Mouse (Mus musculus): ENCODE measurements around the gene Rev1. TPM values are rescaled to one million over a fixed set of nuclear protein-coding genes. Genes with fewer than 3 reads are reported as not detected.
"Not testable (repeated sequence)": the region's sequence is repeated elsewhere in the genome, so short reads cannot be mapped to it uniquely, and the experiment has no call there.

Rev1 gene
- polyA plus RNA-seq, 1 experiment from 2014 or later: 32.3 TPM

DNA sequence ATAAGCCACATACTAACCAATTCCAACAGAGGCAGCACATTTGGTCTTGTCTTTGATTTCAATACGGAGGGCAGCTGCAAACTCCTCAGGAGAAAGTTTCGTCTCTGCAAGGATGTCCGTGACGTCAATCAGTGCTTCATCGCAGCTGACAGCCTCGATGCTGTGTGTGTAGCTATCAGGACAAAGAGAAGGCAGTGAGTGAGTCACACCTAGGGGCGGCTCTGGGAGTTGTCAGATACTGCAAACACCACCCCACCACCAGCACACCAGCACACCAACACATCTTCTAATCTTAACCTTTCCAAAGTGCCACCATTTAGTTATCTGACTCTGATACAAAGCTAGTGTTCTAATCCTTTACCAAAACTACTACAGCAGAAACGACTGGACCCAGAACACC is 58.3 kb downstream of the Rev1 start:
- H3K4me2 ChIP-seq: no peak overlapping the region
- no peak overlapping the region for H3K4me3 ChIP-seq (ENCODE audit: low read depth, low read length)
- H3K27me3 ChIP-seq (ENCODE audit: insufficient read depth, low read length): no peaks in the 10 kb centered on the region
- no peak for TF ChIP-seq CTCF (IDR thresholded peaks at IDR 0.05; ENCODE audit: low read depth)
- peaks cover 67% of the 10 kb centered on the region for H3K36me3 ChIP-seq (ENCODE audit: insufficient read depth)
- ATAC-seq (ENCODE audit: insufficient read depth) (no peak), DNase-seq (no peak)
- no peaks in the 10 kb centered on the region for H3K9me3 ChIP-seq (ENCODE audit: low read depth, low read length)
- no peak overlapping the region for H3K27ac ChIP-seq (ENCODE audit: low read depth)
- no peaks in the 10 kb centered on the region for H3K4me1 ChIP-seq (ENCODE audit: insufficient read depth)
- no peak overlapping the region for H3K9ac ChIP-seq
- WGBS: 68% methylated on average over 8 of the region's 8 CpGs

DNA sequence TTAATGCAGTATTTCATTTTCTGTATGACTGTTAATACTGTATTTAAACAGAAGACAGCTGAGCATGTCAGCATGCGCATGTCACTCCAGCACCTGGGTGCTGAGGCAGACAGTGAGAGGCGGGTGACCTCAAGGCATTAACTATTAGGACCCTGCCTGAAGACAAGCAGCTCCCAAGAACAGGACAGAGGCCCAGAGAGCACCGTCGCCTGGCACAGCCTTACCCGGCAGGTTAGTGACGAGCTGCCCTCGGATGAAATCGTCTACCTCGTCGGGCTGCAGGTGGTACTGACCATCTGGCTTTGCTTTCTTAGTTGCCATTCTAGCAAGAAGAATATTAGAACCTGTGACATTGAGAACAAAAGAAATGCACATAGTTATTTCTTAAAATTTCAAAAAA is 62.3 kb downstream of the Rev1 start:
- H3K27me3 ChIP-seq (ENCODE audit: insufficient read depth, low read length): no peaks in the 10 kb centered on the region
- DNase-seq (no peak), ATAC-seq (ENCODE audit: insufficient read depth) (no peak)
- no peak overlapping the region for H3K9ac ChIP-seq
- H3K4me3 ChIP-seq (ENCODE audit: low read depth, low read length): no peak overlapping the region
- no peaks in the 10 kb centered on the region for H3K9me3 ChIP-seq (ENCODE audit: low read depth, low read length)
- H3K4me2 ChIP-seq: no peak overlapping the region
- H3K36me3 ChIP-seq (ENCODE audit: insufficient read depth): peaks cover 68% of the 10 kb centered on the region
- no peak for TF ChIP-seq CTCF (IDR thresholded peaks at IDR 0.05; ENCODE audit: low read depth)
- WGBS: 92% methylated on average over 10 of the region's 10 CpGs
- no peak overlapping the region for H3K27ac ChIP-seq (ENCODE audit: low read depth)
- H3K4me1 ChIP-seq (ENCODE audit: insufficient read depth): no peaks in the 10 kb centered on the region

DNA sequence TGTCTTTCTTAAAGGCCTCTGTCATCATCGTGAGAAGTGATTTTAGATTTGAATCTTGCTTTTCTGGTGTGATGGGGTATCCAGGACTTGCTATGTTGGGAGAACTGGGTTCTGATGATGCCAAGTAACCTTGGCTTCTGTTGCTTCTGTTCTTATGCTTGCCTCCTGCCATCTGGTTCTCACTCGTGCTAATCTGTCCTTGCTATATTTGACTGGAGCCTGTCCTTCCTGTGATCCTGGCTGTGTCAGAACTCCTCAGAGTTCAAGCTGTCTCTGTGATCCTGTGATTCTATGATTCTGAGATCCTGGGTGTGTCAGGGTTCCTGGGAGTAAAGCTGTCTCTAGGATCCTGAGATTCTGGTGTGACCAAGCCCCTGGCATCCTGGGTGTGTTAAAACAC is 67.4 kb downstream of the Rev1 start:
- not testable (repeated sequence) for DNase-seq; H3K27ac ChIP-seq (ENCODE audit: low read depth); H3K27me3 ChIP-seq (ENCODE audit: insufficient read depth, low read length); H3K9me3 ChIP-seq (ENCODE audit: low read depth, low read length); ATAC-seq (ENCODE audit: insufficient read depth); H3K4me3 ChIP-seq (ENCODE audit: low read depth, low read length); H3K4me1 ChIP-seq (ENCODE audit: insufficient read depth); H3K4me2 ChIP-seq; H3K9ac ChIP-seq
- WGBS: 84% methylated on average over 2 of the region's 2 CpGs
- peaks cover 67% of the 10 kb centered on the region for H3K36me3 ChIP-seq (ENCODE audit: insufficient read depth)

DNA sequence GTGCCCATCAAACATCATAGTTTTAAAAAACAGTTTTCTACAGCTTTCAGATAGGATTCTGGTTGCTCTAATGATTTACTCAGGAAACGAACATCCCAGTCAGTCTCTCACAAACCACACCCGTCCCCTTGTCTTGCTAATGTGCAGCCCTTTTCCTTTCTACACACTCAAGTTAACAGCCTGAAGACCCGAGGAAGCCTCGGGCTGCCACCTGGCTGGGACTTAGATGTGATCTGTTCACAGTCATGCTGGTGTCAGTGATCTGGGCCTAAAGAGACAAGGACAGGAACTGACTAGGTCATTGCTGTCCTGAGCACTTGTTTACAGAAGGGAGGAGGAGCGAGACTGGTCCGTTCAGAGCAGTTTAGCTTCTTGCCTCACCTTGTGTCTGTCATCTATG is 71.2 kb downstream of the Rev1 start:
- TF ChIP-seq CTCF (IDR thresholded peaks at IDR 0.05; ENCODE audit: low read depth): no peak
- DNase-seq (no peak), ATAC-seq (ENCODE audit: insufficient read depth) (no peak)
- Histone ChIP-seq H3K9me3 (ENCODE audit: low read depth, low read length) (no peaks in the 10 kb centered on the region), H3K27ac (ENCODE audit: low read depth) (no peak overlapping the region), H3K4me1 (ENCODE audit: insufficient read depth) (no peaks in the 10 kb centered on the region), H3K36me3 (ENCODE audit: insufficient read depth) (peaks cover 76% of the 10 kb centered on the region), H3K9ac (no peak overlapping the region), H3K27me3 (ENCODE audit: insufficient read depth, low read length) (no peaks in the 10 kb centered on the region), H3K4me3 (ENCODE audit: low read depth, low read length) (no peak overlapping the region), H3K4me2 (no peak overlapping the region)
- 72% methylated on average over 6 of the region's 6 CpGs for WGBS

DNA sequence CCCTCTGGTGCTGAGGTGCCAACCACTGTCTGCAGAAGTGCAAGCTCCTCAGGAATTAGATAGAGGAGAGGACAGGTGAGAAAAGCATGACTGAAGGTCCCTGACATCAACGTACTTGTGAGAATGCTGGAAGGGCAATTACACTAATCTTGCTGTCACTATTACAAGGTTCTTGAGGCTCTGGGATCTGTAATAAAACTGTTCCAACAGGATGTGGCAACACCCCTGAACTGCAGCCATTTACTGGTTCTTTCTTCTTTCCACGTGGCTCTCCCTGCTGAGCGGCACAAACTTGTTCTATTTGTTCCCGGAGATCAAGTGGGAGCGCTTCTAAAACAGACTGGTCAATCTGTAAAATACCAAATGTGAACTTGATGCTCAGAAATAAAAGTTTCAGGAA is 74.4 kb downstream of the Rev1 start:
- peaks cover 86% of the 10 kb centered on the region for H3K36me3 ChIP-seq (ENCODE audit: insufficient read depth)
- DNase-seq: no peak
- WGBS: 86% methylated on average over 5 of the region's 5 CpGs

DNA sequence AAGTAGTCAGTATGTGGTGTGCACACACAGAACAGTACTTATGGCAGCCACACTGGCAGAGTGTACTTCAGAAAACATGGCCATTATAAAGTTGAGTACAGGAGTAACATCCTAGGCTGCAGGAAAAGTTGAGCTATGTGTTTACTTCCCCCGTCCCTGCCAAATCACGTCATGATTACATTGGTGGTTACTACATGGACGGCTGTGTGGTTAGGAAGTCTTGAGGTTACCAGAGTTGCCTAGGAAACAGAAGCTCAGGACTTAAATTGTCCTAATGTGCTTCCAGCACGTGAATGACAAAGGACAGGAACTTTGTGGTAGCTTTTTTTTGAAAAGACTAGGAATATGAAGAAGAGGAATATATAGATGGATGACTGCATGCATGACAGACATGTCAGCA is 80.0 kb downstream of the Rev1 start:
- Histone ChIP-seq H3K9me3 (ENCODE audit: low read depth, low read length) (no peaks in the 10 kb centered on the region), H3K36me3 (ENCODE audit: insufficient read depth) (peaks cover 97% of the 10 kb centered on the region), H3K4me3 (ENCODE audit: low read depth, low read length) (no peak overlapping the region), H3K9ac (no peak overlapping the region), H3K27ac (ENCODE audit: low read depth) (no peak overlapping the region), H3K4me1 (ENCODE audit: insufficient read depth) (no peaks in the 10 kb centered on the region), H3K27me3 (ENCODE audit: insufficient read depth, low read length) (no peaks in the 10 kb centered on the region), H3K4me2 (no peak overlapping the region)
- WGBS: 50% methylated on average over 4 of the region's 4 CpGs
- no peak for TF ChIP-seq CTCF (IDR thresholded peaks at IDR 0.05; ENCODE audit: low read depth)
- no peak for ATAC-seq (ENCODE audit: insufficient read depth)
- no peak for DNase-seq

More for the DNA sequence above, 74.4 kb downstream of the Rev1 start:
- Histone ChIP-seq H3K4me3 (ENCODE audit: low read depth, low read length) (no peak overlapping the region), H3K9ac (no peak overlapping the region), H3K4me1 (ENCODE audit: insufficient read depth) (no peaks in the 10 kb centered on the region), H3K4me2 (no peak overlapping the region), H3K9me3 (ENCODE audit: low read depth, low read length) (no peaks in the 10 kb centered on the region), H3K27ac (ENCODE audit: low read depth) (no peak overlapping the region), H3K27me3 (ENCODE audit: insufficient read depth, low read length) (no peaks in the 10 kb centered on the region)
- no peak for ATAC-seq (ENCODE audit: insufficient read depth)
- no peak for TF ChIP-seq CTCF (IDR thresholded peaks at IDR 0.05; ENCODE audit: low read depth)

DNA sequence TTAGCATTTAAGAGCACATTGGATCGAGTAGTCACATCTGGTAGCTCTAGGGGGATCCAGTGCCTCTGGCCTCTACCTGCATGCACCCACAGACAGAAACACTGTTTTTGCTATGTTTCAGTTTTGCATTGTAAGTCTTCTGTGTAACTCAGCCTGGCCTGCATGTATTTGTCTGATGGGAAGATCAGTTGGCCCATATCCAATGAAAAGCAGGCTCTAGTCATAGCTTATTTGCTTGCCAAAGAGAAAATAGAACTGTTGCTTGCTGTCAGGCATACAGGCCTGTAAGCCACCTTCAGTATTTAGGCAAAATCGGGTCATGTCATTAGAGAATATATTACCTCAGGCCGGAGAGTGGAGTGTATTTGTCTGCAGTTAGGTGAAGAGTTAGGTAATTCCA is 81.5 kb downstream of the Rev1 start:
- H3K36me3 ChIP-seq (ENCODE audit: insufficient read depth): peaks cover 93% of the 10 kb centered on the region
- no peaks in the 10 kb centered on the region for H3K4me1 ChIP-seq (ENCODE audit: insufficient read depth)
- ATAC-seq (ENCODE audit: insufficient read depth) (no peak), DNase-seq (peak; percentile 37)
- no peak overlapping the region for H3K4me2 ChIP-seq
- WGBS: 87% methylated on average over 3 of the region's 3 CpGs
- no peaks in the 10 kb centered on the region for H3K27me3 ChIP-seq (ENCODE audit: insufficient read depth, low read length)
- TF ChIP-seq CTCF (IDR thresholded peaks at IDR 0.05; ENCODE audit: low read depth): no peak
- no peak overlapping the region for H3K9ac ChIP-seq
- H3K4me3 ChIP-seq (ENCODE audit: low read depth, low read length): no peak overlapping the region
- no peak overlapping the region for H3K27ac ChIP-seq (ENCODE audit: low read depth)
- H3K9me3 ChIP-seq (ENCODE audit: low read depth, low read length): no peaks in the 10 kb centered on the region

DNA sequence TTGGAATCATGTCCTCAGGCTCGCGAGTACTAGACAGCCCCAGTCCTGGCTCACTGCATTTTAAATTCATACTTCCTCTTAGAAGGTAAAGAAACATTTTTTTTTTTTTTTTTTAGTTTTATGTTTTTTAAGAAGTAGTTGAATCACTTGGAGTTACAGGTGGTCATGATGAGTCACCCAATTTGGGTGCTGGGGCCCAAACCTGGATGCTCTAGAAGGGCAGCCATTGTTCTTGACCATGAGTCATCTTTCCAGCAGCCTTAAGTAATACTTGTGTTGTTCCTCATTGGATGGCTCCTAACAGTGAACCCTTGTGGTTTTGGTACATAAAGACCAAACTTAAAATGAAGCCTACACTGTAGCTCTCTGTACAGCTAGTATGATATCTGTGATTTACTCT is 90.7 kb downstream of the Rev1 start:
- H3K27me3 ChIP-seq (ENCODE audit: insufficient read depth, low read length): no peaks in the 10 kb centered on the region
- no peak overlapping the region for H3K4me3 ChIP-seq (ENCODE audit: low read depth, low read length)
- 95% methylated on average over 2 of the region's 2 CpGs for WGBS
- no peak for TF ChIP-seq CTCF (IDR thresholded peaks at IDR 0.05; ENCODE audit: low read depth)
- no peak overlapping the region for H3K4me2 ChIP-seq
- H3K27ac ChIP-seq (ENCODE audit: low read depth): no peak overlapping the region
- ATAC-seq (ENCODE audit: insufficient read depth) (no peak), DNase-seq (no peak)
- peaks cover 84% of the 10 kb centered on the region for H3K36me3 ChIP-seq (ENCODE audit: insufficient read depth)
- H3K9ac ChIP-seq: no peak overlapping the region
- H3K4me1 ChIP-seq (ENCODE audit: insufficient read depth): no peaks in the 10 kb centered on the region
- H3K9me3 ChIP-seq (ENCODE audit: low read depth, low read length): no peaks in the 10 kb centered on the region
